Mouse (Mus musculus) ES-CJ7 (cell line): ENCODE data around the gene Cyp26b1.
A peak's percentile ranks its signal among the peaks of the same experiment; 100 is the strongest.

Experiments used
- DNase-seq: peaks from one replicate; pipeline ENCODE4 v3.0.0; 2011; ENCODE audit warnings: low read depth, low spot score

Cyp26b1 gene

DNA sequence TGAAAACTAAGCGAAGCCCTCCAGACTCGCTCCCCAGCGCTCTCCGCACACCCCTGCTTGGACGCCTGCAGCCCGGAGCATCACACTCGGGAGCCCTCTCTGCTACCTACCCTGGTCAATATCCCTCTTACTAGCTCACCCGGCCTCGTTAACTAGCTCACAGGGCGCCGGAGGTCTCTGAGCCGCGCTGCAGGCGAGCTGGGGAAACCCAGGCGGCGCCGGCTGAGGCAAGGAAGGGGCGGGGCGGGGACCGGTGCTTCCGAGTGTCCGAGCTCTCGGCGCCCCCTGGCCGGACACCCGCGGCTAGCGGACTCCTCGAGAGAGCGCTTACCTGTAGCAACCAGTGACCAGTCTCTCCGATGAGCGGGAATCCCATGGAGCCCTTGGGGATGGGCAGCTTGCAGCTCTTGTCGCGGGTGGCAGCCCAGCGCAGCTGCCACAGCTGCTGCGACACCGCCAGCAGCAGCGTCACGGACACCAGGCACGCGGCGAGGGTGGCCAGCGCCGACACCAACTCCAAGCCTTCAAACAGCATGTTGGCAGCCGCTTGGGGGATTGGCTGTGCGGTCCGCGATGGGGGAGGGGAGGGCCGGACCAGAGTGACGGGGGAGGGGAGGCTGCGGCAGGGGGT lies 6.1 kb downstream of the Cyp26b1 start:
- DNase-seq = peak; percentile 54

DNA sequence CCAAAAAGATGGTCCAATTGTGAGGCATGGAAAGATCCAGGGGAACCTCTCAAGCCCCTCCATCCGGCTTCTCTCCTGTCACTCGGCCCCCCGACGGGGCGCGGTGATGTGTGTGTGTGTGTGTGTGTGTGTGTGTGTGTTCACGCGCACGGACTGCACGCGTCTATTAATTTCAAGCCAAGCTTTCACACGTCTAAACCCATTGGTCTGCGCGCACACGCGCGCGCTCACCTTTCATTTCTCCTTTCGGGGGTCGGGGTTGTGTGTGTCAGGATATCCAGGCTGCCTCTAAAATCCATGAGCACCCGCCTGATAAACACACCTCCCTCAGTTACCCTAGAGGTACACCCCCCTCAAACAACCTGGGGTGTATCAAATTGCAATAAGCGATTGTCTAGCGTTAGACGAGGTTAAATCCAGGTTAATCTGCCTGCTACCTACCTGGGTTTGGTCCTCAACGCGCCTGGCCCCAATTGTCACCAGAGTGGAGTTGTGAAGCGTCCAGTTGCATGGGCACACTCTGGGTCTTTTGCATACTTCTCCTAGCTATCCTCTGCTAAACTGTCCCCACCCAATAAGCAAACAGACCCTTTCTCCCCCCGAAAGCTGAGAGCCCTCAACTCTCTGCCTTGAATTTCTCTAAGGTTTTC lies 7.0 kb downstream of the Cyp26b1 start:
- no peak for DNase-seq

DNA sequence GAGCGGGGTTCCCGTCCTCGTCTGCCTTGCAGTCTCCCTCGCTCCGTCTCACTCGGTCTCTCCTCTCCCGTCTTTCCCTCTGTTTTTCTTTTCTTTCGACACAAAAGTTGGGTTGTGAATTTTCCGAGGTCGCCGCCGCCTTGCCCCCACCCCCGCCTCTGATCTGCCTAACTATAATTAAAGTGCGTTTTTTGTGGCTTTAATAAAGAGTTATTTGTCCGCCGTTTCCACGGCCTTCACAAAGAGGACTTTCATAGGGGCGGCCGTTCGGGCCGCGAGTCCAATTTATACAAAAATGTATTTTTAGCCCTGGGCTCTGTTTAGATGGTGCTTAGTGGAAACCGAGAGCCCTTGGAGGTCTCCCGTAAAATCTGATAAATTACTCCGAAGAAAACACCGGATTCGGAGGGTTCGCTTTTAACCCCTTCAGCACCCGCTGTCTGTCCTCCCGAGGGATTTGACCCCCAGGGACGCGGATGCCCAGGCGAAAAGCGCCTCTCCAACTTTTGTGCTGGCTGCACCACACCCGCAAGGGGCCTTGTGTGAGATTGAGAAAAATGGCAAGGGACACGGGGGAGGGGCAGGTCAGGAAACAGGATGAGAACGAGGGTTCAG lies 7.9 kb downstream of the Cyp26b1 start:
- no peak for DNase-seq

DNA sequence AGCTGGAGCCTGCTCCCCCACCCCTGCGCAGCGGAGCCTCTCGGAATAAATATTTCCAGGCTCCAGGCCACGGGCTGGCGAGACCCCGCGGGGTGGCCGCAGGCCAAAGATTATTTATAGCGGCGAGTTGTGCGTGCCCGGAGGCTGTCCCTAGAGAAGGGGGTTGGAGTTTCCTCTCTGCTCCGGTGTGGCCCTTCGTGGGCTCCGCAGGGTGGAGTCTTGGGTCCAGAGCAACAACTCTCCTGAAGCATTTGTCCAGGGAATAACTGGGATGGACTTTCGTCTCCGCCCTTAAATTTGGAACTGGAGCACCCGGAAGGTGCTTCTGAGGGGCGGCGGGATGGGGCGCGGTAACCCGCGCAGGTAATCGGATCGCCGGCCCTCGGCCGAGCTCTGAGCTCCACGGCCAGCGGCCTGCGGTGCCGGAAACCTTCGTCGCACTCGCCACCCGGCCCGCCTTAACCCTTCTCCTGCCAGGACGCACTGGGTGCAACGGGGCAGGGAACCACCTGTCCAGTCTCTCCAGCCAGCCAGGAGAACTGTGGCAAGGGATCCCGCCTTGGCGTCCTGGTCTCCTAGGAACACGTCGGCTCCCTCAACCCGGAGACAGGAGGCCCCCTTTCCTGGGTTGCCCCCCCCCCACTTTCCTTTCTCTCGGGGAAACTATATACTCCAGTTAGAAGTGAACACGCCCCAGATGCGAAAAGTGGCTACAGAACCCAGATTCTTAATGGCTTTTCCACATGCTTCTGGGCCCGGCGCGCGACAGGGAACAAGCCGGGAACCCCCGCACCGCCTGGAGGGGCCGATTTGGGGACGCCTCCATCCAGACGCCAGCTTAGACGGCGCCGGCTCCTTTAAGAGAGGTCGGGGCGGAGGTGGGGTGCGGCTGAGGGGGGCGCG lies 8.7 kb downstream of the Cyp26b1 start:
- DNase-seq = no peak

DNA sequence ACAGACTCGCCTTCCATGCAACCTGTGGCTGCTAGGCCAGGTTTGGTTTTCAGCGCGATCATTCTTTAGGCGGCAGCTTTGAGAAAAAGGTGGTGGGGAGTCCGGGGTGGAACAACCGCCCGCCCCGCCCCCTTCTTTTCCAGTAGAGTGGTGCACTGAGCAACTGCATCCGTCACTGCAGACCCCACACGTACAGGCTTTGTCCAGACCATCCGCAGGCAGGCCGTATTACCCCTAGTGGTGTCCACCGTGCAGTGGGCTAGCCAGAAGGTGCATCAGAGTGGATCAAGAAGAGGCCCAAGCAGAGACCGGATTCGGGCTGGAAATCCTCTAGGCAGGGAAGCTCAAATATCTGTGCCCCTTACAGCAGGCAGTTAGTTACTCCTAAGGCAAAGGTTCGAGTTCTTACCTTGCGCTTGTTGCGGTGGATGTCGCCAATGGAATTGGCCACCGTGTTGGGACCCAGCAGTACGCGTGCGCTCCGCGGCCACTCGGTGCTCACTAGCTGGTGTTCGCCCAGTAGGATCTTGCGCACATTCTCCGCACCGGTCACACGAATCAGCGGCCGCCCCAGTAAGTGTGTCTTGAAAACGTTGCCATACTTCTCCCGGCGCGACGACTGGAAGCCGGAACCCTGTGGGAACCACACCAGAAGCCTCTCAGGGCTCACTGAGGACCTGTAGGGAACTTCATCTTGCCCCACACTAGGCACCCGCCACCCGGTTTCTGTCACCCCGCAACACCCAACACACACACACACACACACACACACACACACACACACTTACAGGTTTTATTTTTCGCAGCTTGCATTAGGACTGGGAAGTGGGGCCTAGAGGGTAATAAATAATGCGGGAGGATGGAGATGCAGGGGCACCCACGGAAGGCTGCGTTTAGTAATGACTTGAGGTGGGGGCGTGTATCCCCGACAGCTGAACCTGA lies 9.6 kb downstream of the Cyp26b1 start:
- DNase-seq = peak; percentile 48

DNA sequence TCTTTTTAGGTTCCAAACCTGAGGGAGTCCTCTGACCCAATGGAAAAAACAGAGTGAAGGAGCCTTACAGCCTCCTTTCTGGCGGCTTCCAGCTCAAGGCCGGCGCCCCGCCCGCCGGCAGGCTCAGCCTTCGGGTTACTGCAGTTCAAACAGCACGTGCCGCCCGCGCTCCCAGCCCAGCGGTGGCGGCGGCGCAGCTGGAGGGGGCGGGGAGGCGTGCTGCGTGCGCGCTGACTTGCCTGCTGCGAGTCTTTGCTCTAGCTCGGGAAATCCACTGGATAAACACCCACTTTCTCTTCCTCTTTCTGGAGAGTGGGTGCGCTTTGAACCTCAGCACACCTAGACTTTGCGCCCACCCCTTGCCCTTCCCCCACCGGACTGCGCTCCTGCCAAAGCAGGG lies 10.3 kb downstream of the Cyp26b1 start:
- DNase-seq = peak; percentile 74

- DNase-seq = no peak
Measured at GRCm38 (mm10) chr6:84582826-84583225, 10.9 kb downstream of the Cyp26b1 start.

- no peak for DNase-seq
Measured at GRCm38 (mm10) chr6:84581833-84582445, 11.8 kb downstream of the Cyp26b1 start.

DNA sequence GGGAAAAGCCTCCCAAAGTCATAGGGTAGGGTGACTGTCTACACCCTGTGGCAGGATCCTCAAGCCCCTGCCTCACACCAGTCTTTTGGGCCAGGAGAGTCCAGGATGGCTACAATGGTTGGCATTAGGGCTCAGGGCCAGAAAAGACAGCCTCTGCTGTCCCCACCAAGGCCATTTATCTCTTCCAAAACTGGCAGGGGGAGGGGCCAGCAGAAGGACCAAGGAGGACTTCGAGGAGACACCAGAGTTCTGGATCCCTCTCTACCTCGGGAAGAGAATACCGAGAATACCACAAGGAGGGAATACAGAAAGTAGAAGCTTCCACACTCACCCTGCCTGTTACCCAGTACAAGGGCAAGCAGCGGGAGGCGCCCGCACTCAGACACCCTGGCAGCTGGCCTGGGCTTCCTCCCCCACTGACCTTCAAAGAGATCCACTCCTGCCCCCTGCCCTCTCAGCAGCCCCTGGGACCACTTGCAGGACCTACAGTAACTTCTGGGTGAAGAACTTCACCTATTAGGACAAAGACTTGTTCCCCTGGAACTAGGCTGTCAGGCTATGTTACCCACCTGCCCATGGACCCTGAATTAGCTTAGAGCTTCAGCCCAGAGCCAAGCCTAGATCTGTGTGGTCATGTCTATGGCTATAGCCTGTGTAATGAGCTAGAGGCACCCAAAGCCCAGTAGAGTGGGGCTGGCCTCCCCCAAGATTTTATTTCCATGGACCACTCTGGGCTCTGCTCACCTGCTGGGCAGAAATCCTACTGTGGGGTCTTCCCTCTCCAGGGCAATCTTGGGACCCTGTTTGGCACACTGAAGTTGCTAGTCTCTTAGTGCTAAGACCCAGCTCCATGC lies 12.5 kb downstream of the Cyp26b1 start:
- no peak for DNase-seq

- DNase-seq = no peak
Measured at GRCm38 (mm10) chr6:84579508-84579907, 14.2 kb downstream of the Cyp26b1 start.

- peak; percentile 70 for DNase-seq
Measured at GRCm38 (mm10) chr6:84578928-84579327, 14.8 kb downstream of the Cyp26b1 start.

DNA sequence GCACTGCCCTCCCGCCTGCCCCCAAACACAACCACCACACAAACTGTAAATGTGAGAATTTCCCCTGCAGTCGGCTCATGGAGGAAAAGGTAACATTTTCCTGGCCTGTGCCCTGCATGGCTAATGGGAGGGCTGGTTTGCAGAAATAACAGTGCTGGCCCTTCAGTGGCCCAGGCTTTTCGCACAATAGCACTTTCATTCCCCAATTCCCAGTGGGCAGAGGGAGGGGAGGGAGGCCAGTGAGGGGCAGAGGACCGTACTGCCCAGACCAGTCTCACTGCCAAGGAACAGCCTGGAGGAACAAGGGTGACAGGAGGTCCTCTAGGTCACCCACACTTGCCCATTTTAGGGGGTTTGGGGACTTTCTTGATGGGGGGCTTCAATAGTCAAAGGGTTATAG lies 15.8 kb downstream of the Cyp26b1 start:
- DNase-seq = no peak

DNA sequence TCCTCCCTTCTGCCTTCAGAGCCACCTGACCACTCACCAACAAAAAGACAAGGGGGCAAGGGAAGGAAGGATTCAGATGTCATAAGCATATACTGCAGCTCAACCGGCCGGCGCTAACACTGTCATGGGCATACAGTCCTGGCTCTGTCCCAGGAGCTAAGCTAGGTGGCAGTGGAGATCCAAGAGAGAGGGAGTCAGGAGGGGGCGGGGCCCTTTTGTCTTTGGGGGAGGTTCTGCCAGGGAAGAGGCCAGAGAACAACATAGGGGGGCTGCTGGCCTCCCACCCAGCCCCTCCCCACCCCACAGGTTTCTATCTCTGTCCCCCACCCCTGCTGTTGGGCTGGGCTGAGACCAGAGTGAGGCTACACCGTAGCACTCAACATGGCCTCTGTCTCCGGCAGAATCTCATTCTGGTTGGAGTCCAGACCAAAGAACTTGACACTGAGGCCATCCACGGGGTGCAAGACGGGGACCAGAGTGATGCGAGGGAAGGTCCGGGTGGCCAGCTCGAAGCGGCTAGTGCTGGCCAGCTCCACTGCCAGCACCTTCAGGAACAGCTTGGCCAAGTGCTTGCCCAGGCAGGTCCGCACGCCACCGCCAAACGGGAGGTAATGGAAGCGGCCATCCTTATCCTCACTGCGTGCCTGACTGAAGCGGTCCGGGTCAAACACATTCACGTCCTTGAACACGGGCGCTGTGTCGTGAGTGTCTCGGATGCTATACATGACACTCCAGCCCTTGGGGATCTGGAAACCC lies 19.6 kb downstream of the Cyp26b1 start:
- peak; percentile 62 for DNase-seq

- no peak for DNase-seq
Measured at GRCm38 (mm10) chr6:84570039-84570438, 23.7 kb downstream of the Cyp26b1 start.

GRCm38 (mm10) chr6:84569590-84569989 lies 24.1 kb downstream of the Cyp26b1 start:
- DNase-seq = no peak

DNA sequence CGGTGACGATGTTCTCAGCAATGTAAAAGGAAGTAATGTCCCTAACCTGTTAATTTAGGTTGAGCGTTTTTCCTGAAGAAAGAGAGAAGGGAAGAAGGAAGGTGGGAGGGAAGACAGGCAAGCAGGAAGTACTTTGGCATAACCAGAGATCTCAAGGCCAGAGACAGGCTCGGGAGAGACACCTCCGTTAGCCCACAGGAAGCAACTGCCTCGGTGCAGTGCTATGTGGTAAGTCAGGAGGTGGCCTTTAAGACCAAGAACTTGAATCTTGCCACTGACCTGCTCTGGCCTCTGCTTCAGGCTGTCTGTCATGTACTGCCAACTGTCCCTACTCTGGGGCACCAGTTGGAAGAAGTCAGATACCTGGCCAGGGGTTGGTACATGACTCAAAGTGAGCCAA lies 24.8 kb downstream of the Cyp26b1 start:
- DNase-seq = no peak

DNA sequence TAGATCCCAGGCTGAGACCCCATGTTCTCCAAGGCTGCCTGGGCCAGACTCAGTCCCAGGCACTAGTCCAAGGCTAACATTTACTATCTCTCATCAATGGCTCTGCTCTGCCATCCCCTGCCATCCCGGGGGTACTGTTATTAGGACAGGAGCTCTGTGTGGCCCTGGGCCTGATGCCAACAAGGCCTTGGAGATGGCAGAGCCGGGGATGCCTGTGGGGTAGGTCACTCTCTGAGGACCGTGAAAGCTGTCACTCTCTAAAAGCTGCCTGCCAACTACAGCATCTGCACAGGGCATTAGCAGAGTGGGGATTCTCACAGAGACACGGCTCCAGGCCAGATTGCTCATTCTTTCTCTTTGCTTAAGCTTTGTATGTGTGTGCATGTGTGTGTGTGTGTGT lies 26.0 kb downstream of the Cyp26b1 start:
- no peak for DNase-seq

GRCm38 (mm10) chr6:84566825-84567224 lies 26.9 kb downstream of the Cyp26b1 start:
- DNase-seq = no peak

GRCm38 (mm10) chr6:84565245-84565644 lies 28.5 kb downstream of the Cyp26b1 start:
- DNase-seq = no peak
